Mouse (Mus musculus) C2C12 (cell line): ENCODE data around the gene Tdp1.

Source experiments
- CEBPB ChIP-seq: IDR thresholded peaks from one replicate; pipeline ENCODE4 v1.6.1; 2011; ENCODE audit warnings: low read depth, mild to moderate bottlenecking, control low read depth, moderate library complexity
- CTCF ChIP-seq: IDR thresholded peaks from one replicate; pipeline ENCODE4 v1.5.1; 2011; ENCODE audit not compliant: control insufficient read depth, insufficient read depth, insufficient read length
- MAX ChIP-seq: IDR thresholded peaks from one replicate; pipeline ENCODE4 v1.6.1; 2011; ENCODE audit warnings: mild to moderate bottlenecking, control low read depth
- MYOG ChIP-seq: IDR thresholded peaks from one replicate; pipeline ENCODE4 v1.6.1; 2011; ENCODE audit not compliant: control insufficient read depth, insufficient read length; ENCODE audit errors: extremely low read depth

DNA sequence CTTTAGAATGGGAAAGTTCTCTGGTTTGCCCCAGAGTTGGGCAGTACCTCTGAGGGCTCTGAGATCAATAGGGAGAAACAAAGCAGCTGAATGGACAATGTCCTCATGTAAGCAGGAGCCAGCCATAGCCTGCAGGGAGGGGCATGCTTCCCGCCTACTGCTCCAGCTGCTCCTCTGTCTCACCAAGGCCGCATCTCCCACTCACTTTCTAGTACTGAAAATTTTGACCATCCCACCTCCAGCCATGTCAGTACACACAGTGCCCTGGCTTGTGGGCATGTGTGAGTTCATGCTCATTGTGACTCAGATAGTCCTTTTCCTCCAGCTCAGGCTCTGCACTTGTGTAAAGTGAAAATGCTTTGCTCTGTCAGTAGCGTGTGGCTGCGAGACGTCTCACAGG lies 20.2 kb downstream of the Tdp1 start:
- no peak for TF ChIP-seq CTCF
- no peak for TF ChIP-seq MAX
- TF ChIP-seq MYOG: no peak
- no peak for TF ChIP-seq CEBPB
